Mouse (Mus musculus) CH12.LX (cell line): ENCODE measurements around the gene Gm10778.

Experiments used
- BHLHE40 ChIP-seq: IDR thresholded peaks from 2 replicates; pipeline ENCODE4 v1.6.1; 2011; ENCODE audit warnings: mild to moderate bottlenecking, low read depth, low read length, improper control_type of control experiment
- CHD2 ChIP-seq: IDR thresholded peaks from 2 replicates; pipeline ENCODE4 v1.6.1; 2011; ENCODE audit warnings: low read length, improper control_type of control experiment
- ZNF384 ChIP-seq: IDR thresholded peaks from 2 replicates; pipeline ENCODE4 v1.6.1; 2012; ENCODE audit warnings: low read depth, low read length, improper control_type of control experiment, inconsistent platforms

- no peak for TF ChIP-seq ZNF384
- no peak for TF ChIP-seq BHLHE40
- TF ChIP-seq CHD2 = no peak
Measured at GRCm38 (mm10) chr10:81656174-81656573, 7.3 kb downstream of the Gm10778 start.
